Mouse (Mus musculus): ENCODE measurements around the gene Ankrd13d.

Ankrd13d gene

DNA sequence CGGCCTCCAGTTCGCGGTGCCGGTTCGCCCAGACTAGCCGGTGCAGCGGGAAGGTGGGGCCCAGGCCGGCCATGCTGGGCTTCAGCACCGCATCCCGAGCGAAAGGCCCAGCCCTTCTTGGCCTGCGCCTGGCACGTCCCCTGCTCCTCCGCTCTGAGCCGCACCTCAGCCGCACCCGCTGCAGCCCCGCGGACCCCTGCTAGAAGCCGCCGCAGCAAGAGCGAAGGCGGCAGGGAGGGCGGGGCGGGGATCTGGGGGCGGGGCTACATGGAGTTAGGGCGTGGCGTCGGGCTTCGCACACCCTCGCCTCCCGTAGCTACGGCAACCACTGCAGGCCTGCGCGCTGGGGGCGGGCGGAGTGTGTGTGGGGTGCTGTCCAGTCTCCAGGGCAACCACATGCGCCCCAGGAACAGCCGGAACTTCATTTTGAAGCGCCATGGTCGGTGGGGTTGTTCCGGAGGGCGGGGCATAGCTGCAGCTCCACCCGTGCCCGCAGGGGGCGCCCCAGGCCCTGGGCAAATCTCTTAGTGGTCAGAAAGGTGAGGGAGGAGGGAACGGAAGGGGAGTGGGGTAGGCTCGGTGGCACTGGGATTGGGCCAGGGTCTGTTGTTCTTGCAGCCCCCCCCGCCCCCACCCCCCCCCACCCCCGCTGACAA is at the start of gene Ankrd13d:
Gene Ankrd13d (minus strand): TSS at position 240 of the 656 bp plus-strand sequence.
- peak; percentile 87 for DNase-seq (ENCODE audit: low spot score)

DNA sequence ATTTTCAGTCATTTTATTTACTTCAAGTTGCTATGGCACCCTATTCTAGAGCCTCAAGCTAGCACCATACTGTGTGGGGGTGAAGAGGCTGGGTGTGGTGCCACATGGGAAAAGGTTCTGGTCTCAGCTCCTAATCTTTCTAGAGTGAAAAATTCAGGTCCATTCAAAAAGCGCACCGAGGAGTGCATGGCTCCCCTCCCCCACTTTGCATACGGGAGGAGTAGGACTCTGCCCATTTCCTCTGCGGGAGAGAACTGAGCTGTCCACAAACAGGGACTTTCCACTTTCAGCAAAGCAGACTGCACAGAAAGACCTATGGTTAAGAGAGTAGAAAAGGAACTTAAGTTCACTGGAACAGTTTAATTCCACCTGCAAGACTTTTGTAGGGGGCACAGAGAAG is 49.7 kb upstream of the Ankrd13d start:
- peak; percentile 21 for DNase-seq (ENCODE audit: low spot score)

DNA sequence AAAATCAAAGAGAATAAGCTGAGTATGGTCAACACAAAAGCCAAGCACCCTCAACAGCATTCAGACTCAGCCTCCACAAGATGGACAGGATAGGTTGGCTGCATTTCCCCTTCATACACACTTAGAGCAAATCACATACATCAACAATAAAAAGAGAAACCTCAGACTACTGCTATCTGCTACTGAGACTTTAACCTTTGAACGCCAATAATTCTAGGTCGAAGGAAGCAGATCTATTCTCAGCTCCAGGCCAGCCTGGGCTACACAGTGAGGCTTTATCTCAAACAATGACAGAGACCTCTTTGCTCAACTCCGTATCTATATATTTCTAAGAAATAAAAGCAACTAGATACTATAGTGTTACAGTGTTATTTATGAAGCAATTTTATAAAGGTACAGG is 48.3 kb upstream of the Ankrd13d start:
- no peak for DNase-seq (ENCODE audit: low spot score)

DNA sequence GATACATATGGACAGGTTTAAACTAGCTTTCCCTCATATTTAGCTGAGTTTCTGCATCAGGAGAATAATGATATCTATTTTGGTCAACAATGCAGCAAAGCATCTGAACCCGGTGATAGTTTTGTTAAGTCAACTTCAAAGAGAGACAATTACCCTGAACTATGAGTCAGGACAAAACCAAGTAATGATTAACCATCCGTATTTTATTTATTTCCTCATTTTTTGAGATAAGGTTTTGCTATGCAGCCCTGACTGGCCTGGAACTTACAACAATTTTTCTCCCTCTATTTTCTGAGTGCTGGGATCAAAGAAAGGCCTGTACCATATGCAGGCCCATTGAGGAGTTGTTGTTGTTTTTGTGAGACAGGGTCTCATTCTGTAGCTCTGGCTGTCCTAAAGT is 47.7 kb upstream of the Ankrd13d start:
- DNase-seq (ENCODE audit: low spot score): no peak

DNA sequence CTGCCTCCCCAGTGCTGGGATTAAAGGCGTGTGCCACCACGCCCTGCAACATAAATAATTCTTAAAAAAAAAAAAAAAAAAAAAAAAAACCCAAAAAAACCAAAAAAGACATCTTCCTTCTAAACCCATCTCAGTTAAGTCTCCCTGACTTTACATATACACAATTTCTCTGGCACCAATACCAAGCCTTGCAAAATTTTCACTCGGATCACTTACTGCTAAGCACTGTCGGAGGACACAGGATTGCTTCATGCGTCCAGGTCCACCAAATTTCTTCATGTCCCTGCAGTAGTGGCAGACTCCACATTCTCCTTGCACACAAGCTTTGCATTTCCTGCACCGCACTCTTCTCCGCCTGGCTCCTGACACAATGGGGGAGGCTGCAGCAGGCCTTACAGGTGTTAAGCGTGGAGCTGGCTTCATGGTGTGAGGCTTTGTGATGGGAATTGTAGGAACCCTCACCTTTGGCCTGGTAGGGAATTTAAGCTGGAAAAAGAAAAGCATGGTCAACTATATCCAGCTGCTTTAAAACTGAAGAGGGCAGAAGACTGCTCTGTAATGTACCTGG is 45.9 kb upstream of the Ankrd13d start:
- DNase-seq (ENCODE audit: low spot score): no peak

DNA sequence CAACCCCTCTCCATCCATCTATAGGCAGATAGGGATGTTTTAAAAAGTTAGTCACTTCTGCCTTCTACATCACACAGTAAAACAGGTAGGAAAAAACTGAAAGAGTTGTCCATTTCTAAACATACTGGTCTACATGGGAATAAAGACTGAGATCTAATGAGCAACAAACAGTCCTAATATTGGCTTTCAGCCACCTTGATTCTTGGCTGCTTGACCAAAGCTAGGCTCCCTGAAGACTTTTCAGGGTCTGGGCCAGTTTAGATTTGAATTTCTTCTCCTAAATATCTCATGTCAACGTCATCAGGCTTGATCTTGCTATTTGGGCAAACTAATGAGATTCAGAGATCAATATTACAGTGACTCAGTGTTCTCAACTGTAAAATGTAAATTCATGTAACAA is 43.9 kb upstream of the Ankrd13d start:
- no peak for DNase-seq (ENCODE audit: low spot score)

DNA sequence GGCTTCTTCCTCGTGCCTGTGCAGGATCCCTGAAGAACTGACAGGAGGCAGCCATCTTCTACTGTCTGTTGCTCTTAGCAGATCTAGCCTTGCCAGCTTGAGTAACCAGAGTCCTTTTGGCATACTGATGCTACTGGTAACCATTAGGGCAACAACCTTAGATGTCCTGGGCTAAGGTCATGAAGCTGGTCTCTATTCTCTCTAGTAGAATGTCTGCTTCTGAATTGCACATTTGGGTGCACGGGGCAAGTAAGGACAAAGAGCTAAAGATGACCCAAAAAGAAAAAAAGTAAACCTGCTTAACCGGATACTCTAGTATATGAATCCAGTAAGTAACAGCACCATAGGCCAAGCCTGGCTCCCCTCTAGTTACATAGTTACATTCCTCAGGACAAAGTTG is 43.2 kb upstream of the Ankrd13d start:
- no peak for DNase-seq (ENCODE audit: low spot score)

DNA sequence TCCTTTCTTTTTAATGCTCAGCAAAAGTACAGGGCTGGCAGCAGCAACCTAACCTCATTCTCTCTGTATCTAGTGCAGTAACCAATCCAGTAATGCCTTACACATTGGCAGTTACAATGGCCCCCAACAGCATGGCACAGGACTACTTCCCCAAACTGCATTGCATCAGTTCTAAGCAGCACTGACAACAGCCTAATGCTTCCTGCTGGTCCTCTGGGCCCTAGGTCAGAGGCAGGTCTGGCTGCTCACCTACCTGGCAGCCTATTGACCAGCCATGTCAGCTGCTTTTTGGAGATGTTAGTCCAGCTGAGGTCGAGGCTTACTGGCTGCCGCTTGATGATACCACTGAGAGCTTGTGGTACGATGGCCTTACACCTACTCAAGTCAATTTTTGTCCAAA is 39.2 kb upstream of the Ankrd13d start:
- no peak for DNase-seq (ENCODE audit: low spot score)

DNA sequence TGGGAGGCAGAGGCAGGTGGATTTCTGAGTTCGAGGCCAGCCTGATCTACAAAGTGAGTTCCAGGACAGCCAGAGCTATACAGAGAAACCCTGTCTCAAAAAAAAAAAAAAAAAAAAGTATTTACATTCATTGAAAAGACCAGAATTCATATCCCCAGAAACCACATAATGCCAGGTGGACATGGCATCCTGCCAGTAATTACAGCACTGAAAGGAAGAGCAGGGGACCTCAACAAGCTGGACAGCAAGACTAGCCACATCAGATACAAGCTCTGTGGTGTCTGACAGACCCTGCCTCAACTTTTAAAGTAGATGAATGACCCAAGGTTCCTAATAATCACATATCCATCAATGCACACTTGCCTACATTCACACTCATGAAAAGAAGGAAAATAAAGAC is 38.7 kb upstream of the Ankrd13d start:
- no peak for DNase-seq (ENCODE audit: low spot score)

DNA sequence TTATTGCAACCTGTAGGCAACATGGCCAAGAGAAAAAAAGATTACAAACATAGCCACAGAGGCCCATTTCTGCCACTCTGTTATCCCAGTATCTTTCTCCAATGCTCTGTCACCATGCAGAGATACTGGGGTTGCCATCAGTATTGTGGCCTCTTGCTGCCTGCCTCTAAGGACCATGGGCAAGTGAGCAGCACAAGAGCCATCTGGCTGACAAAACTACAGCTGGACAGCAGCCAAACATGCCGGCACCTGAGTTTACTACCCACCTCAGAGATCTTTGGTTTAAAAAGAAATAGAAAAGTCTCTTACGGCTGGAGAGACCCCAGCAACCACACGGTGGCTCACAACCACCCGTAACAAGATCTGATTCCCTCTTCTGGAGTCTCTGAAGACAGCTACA is 36.3 kb upstream of the Ankrd13d start:
- no peak for DNase-seq (ENCODE audit: low spot score)

DNA sequence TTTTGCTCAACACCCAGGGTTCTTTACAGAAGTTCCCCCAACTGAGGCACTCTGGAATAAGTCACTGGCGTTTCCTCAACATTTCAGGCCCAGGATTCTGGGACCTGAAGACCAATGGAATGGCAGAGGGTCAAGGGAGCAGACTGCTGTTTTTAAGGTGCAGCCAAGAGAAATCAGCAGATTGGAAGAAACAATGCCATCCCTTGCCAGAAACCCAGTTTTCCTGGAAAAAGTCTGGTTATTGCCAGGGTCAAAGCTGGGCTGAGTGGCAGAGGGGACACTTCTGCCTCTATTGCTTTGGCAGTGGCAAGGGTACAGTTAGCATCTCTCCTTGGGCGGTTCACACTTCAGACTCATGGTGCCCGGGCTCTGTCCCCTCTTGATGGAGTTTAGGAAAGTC is 34.2 kb upstream of the Ankrd13d start:
- no peak for DNase-seq (ENCODE audit: low spot score)

DNA sequence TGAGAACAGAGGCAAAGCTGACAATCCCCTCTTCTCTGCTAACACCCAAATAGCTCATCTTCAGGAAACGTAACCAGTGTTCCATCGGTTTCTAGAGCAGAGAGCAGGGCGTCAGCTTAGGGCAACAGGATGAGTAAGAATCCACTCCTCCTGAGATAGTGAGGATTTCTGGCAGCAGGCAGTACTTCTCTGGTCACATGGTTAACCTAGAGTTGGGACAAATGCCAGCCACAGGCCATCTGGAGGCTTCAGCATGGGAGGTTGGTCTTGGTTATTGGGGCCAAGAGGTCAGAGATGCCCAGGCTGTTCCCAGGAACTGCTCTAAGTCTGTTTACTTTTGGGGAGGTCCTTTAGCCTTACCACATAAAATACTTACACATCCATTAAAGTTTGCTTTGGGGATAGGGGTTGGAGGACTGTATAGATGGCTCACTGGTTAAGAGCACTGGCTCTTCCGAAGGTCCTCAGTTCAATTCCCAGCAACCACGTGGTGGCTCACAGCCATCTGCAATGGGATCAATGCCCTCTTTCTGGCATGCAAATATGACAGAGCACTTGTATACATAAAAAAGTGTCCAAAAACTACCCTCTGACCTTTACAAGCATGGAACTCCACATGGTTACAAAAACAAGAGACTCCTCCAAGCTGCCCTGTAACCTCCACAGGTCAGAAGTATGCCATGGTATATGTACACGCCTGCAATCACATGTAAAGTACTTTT is 32.4 kb upstream of the Ankrd13d start:
- no peak for DNase-seq (ENCODE audit: low spot score)

DNA sequence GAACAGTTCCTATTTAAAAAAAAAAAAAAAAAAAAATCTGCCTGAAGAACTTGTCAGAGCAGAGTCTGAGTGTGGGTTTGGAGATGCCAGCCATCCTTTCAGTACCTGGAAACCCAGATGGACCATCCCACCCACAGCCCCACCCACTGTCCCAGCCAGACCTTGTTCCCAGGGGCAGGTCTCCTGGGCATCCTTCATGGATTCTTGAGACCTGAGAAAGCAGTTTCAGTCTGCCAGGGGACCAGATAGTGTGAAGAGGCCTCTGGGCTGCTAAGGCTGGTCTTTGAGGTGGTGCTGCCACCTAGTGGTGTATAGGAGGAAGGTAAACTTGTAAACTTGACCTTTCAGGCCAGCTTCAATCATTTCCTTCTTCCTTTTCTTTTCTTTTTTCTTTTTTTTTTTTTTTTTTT is 26.8 kb upstream of the Ankrd13d start:
- DNase-seq (ENCODE audit: low spot score): peak; percentile 46

DNA sequence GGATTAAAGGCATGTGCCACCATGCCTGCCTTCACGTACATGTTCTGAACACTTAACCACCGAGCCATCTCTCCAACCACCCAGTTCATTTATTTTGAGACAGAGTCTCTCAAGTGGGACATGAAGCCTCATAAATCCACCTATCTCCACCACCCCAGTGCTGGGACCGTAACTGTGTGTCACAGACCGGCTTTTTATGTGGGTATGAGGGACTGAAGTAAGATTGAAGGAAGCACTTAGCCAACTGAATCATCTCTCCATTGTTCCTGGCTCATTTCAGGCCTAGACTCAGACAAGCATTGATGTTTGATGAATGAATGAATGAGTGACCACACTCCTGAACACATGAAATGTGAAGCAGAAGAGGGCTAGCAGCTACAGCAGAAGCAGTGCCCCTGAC is 26.4 kb upstream of the Ankrd13d start:
- no peak for DNase-seq (ENCODE audit: low spot score)

DNA sequence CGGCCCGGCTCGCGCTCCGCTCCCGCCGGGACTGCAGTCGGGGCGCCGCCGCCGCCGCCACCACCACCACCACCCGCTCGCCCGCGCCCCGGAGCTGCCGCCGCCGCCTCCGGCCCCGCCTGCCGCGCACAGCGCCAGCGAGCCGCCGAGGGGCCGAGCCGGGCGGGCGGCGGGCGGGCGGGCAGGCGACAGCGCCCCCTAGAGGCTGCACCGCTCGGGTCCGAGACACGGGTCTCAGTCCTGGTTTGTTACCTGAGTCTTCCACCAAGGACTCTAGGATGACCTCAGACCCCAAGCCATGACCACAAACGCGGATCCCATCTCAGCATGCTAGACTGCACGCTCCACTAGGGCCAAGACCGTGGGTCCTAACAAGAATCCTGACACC is 23.2 kb upstream of the Ankrd13d start, which contains the start of gene Grk2:
Gene Grk2 (minus strand): TSS at position 33 of the 388 bp plus-strand sequence.
- peak; percentile 81 for DNase-seq (ENCODE audit: low spot score)

DNA sequence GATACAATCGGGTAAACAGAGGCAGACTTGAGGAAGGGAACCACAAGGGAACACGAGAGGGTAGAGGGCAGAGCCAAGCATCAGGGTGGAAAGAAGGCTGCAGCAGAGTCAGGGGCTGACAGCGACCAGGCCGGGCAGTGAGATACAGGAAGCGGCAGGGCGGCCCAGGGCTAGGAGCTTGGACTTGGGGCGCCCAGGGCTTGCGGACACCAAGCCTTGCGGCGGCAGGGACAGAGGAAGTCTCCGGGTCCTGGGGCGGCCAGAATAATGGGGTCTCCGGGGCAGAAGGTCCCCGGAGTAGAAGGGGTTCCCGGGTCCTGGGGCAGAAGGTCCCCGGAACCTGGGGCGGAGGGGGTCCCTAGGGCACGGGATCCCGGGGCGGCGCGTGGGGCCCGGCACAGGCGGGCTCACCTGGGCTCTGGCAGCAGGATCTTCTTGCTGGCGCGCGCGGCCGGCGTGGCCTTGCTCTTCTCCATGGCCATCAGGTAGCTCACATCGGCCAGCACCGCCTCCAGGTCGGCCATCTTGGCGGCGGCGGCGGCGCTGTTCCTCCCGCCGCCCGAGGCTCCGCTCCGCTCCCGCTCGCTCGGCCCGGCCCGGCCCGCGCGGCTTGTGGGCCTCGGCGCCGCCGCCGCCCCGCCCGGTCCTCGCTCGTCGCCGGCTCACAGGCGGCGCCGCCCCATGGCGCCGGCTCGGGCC is 22.7 kb upstream of the Ankrd13d start:
- DNase-seq (ENCODE audit: low spot score): peak; percentile 71

DNA sequence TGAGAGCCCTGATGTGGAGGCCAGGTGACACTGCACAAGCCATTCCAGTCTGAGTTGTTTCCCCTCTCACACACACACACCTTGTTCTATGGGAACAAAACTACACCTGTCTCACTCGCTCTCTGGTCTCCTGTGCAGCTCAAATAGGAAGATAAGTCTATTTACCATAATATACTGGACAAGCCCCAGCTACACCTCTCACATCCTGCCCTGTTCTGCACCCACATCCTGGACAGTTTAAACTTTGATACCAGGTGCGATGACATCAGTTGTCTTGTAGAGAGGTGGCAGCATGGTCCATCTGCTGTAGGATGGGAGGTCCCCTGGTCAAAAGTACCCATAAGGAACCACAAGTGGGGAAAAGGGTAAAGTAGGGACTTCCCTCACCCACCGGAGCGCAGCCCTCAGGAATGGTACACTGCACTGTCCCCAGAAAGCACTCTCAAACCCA is 22.0 kb upstream of the Ankrd13d start:
- DNase-seq (ENCODE audit: low spot score): no peak

DNA sequence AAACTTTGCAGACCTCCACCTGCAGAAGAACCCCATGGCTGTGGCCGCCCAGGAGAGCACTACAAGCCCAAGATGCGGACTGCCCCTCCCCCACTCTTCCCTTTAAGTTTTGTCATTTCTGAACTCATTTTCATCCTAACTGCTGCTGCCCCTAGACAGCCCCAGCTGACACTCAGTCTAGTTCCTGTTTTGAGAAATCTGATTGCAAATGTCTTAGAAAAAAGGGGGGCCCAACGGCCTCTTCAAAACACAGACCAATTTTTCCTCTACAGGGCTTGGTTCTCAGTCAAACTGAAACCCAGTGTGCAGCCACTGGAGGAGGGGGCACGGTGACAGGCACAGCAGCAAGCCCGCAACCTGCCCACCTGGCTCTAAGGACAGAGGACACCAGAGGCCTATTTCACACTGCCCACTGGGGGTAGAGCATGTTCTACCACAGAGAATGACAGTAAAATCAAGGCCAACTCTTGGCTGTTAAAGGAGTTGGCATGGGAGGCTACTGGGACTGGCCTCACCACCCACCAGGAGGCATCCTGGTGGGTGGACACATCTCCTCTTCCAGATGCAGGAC is 21.4 kb upstream of the Ankrd13d start:
- DNase-seq (ENCODE audit: low spot score): no peak

DNA sequence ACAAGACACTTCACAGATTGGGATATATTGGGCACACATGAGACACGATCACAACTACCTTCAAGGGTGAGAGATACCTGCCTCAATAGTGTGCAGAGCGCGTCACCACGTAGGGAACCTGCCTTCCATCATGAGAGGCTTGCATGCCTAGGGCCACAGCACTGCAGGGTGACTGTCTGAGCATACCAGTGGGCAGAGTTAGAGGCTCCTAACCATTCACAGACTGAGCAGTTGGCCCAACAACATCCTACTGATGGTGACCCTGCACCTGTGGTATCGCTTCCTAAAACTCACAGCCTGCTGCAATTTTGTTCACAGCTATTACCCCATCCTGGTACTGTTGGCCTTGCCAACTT is 20.7 kb upstream of the Ankrd13d start:
- no peak for DNase-seq (ENCODE audit: low spot score)

DNA sequence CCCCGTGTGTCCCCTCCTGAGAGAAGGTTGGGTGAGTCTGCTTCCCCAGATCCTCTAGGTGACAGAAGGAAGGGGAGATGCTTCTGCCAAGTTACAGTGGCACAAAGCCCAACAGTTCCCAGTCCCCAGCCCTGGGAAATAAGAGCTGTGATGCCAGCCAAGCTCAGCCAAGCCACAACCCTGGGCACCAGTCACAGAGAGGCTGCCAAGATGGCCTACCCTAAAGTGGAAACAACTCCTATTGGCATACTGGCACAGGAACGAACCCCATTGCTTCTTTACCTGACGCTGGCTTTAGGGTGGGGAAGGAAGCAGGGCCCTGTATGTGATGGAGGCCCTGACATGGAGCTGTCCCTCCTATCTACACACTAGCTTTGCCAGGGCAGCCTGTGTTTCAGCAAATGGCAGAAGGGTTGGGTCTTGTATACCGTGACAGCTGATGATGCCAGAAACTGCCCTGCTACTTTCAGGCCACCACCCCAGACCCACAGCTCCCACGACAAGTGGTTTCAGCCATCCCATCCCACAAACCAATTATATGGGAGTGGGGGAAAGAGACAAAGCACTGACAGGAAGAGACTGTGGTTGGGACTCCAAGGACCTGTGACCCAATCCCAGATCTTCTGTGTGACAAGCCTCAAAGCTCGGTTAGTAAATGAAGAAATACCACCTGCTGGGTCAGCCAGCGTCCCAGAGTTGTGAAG is 20.2 kb upstream of the Ankrd13d start:
- DNase-seq (ENCODE audit: low spot score): no peak

DNA sequence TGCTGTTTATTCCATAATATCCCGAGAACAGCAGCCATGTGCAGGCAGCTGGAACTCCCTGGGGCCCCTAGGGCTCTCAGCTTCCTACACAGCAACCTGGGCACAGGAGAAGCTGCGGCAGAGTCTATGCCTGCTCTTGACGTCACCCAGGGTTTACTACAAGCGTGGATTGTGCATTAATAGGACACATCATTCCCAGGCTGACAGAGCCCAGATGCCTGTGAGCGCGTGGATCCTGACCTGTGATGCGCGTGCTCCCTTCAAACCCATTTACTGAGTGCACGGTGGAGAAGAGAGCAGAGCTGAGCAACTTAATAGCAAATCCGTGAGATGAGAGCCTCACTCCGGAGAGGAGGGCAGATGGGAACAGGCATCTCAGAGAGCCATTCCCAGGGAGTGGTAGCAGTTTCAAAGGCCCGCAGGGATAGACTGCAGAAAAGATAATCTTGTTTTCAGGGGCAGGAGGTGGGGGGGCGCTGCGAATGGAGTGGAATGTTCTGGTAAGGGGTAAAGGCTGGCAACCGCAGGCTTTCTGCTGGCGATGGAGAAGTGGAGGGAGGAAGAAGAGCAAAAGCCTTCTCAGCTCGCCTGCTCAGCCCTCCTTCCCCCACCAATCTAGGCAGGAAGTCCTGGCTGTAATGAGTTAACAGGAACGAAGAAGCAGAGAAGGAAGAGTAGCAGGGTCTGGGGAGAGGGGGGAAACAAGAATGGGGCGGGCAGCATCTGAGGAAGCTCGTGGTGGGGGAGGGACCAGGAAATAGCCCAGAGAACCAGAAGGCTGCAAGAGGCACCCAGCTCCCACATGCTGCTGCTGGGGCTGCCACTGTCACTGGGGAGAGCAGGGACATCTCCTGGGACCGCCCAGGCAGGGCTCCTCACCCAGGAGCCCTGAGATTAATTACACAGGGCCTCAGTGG is 19.1 kb upstream of the Ankrd13d start:
- no peak for DNase-seq (ENCODE audit: low spot score)
